Mouse (Mus musculus): ENCODE measurements around the gene Isyna1. TPM values are rescaled to one million over a fixed set of nuclear protein-coding genes. Genes with fewer than 3 reads are reported as not detected.

The Isyna1 gene
- total RNA-seq, 2 experiments from 2014 or later, result 41.4 to 46.4 TPM

DNA sequence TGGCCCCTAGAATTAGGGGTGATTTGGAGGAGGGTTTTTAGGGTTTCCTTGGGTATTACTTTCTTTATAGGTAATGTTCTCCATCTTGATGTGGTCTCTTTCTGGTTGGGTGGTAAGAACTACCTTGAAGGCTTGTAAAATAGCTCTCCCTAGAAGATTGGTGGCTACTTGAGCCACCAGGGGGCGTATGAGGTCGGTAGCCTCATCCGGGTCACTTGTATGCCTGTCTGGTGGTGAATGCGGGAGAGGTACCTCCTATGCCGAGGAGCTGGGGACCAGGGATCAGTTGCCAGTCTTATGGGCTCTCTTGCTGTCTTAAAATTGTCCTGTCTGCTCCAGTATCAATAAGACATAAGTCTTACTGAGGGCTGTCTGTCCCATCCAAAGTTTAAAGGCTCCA, 30.9 kb downstream of the Isyna1 start:
- DNase-seq (ENCODE audit: low spot score in 2 of 2), result no peak
- peak; percentile 74 for TF ChIP-seq CTCF (conservative IDR thresholded peaks at IDR 0.05)
- H3K4me3 ChIP-seq, result no peak overlapping the region
- no peak overlapping the region for H3K27ac ChIP-seq

DNA sequence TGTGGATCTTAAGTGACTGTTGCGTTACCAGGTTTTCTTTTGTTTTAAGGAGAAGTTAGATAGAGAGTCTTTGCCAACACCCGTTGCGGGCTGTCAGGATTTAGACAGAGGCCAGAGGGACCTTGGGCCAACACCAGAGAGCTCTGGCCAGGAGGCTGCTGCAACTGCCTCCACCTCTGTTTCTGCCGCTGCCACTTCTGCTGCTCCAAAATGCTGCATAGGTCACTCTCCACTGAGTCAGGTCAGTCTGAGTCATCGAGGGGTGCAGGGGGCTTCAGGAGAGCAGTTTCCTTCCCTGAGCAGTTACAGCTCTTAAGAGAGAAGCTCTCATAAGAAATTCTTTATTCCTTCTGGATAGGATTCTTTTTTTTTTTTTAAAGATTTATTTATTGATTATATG, 32.9 kb downstream of the Isyna1 start:
- DNase-seq (ENCODE audit: low spot score in 2 of 2), result no peak
- TF ChIP-seq CTCF (conservative IDR thresholded peaks at IDR 0.05), result no peak
- Histone ChIP-seq H3K27ac (no peak overlapping the region), H3K4me3 (no peak overlapping the region)

DNA sequence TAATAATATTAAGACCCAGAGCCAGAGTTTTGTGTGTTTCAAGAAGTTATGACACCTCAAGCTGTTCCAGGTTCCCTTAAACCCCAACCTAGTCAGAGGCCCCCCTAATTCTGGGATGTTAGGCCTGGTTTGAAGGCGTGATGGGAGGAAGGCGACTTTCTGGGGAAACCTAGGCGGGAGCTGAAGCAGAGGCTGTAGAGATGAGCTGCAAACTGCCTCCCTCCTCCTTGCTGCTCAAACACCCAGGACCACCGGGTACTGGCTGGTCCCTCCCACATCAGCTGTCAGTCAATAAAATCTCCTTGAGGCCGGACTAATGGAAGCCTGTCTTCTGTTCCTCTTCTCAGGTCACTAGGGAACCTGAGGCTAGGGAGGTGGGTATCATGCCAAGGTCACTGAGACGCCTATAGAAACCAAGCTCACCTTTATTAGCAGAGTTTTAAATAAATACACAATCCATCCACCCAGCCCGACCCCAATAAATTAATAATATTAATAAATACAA, 34.9 kb downstream of the Isyna1 start:
- peak overlapping the region; percentile 94 for H3K27ac ChIP-seq
- H3K4me3 ChIP-seq, result peak overlapping the region; percentile 62
- no peak for TF ChIP-seq CTCF (conservative IDR thresholded peaks at IDR 0.05)
- DNase-seq (ENCODE audit: low spot score in 2 of 2), result no peak

DNA sequence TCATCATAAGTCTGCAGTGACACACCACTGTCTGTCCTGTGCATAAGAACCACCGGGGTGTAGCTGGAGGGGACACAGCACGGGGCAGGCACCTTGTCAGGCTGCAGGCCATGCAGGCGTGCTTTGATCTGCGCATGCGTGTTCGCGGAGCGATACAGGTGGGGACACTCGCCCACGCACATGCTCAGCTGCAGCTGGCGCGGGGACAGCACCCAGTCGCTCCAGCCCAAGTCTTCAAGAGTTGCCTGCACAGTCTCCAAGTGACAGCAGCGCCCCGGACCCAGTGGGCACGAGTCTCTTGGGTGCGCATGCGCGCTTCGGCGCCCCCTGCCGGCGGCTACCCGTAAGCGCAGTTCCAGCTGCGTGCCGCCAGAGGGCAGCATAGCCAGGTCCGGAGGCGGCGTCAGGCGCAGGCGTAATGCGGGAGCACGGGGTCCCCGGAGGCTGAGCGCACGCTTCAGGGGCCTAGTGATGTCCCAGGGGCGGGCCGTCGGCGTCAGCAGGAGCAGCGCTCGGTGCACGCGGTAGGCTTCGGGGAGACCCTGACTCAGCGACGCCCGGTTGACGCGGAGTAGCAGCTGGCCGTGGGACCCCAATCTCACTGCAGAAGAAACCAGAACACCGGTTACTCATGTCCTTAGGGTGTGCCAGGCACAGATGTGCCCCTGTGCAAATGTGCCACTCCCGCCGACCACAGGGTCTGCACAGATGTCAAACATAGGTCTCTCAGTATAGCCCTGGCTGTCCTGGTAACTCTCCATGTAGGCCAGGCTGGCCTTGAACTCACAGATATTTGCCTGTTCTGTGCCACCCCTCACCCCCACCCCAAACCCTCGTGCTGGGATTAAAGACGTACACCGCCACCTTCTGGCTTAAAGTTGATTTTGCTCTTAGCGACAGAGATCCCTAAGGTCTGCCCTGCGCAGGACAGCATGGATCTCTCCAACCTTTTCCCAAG, 35.7 kb downstream of the Isyna1 start:
- peak overlapping the region; percentile 62 for H3K4me3 ChIP-seq
- DNase-seq (ENCODE audit: low spot score in 2 of 2), result peak; percentile 88 to 89
- TF ChIP-seq CTCF (conservative IDR thresholded peaks at IDR 0.05), result peak; percentile 98
- peak overlapping the region; percentile 94 for H3K27ac ChIP-seq

DNA sequence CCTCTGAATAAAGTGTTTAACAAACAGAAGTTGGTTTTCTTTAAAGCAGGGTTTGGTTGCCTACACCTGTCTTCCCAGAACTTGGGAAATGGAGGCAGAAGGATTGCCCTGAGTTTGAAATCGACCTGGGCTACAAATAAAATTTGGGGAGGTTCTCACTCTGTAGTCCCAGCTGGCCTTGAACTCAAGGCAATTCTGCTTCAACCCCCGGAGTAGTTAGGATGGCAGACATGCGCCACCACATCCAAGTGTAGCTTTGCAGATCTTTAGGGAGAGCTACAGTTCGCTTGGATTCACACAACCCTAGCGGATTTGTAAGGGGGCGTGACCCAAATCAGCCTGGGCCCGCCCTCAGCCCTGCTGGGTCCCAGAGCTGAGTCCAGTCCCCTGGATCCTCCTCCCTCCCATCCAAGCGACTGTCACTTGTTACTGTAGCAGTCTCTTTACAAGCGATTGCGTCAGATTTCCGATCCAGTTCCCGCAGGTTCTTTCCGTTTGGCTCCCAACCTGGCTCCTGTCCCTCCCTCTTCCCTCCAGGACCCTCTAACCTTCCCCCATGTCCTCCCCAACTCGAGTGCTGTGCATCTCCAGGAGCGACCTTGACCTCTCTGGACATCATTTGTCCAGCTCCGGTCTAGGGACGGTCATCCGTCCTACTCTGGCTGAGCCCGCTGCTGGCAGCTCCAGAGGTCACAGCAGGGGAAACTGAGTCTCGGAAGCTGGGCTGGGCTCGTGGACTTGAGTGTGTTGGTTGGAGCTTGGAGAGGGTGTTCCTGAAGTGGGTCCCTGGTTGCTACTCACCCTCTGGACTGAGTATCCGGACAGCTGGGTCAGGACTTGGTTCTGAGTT, 36.6 kb downstream of the Isyna1 start:
- no peak overlapping the region for H3K27ac ChIP-seq
- DNase-seq (ENCODE audit: low spot score in 2 of 2), result no peak
- TF ChIP-seq CTCF (conservative IDR thresholded peaks at IDR 0.05), result no peak

DNA sequence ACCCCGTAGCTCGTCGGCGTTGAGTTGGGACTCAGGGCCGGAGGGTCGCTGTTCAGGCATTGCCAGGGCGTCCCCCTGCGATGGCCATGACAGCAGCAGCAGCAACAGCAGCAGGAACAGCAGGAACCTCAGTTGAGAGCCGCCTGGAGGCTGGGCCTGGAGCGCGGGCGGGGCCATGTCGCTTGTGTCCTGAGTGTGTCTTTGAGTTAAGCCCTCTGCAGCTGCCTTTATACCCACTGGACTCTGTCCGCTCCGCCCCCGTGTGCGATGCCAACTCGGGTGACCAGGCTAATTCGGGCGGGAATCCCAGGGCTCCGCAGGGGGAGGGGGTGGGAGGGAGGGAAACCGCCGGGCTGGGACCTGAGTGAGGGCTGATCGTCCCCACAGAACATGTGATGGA, 37.3 kb downstream of the Isyna1 start:
- no peak for DNase-seq (ENCODE audit: low spot score in 2 of 2)

More for the DNA sequence above, 36.6 kb downstream of the Isyna1 start:
- no peak overlapping the region for H3K4me3 ChIP-seq

DNA sequence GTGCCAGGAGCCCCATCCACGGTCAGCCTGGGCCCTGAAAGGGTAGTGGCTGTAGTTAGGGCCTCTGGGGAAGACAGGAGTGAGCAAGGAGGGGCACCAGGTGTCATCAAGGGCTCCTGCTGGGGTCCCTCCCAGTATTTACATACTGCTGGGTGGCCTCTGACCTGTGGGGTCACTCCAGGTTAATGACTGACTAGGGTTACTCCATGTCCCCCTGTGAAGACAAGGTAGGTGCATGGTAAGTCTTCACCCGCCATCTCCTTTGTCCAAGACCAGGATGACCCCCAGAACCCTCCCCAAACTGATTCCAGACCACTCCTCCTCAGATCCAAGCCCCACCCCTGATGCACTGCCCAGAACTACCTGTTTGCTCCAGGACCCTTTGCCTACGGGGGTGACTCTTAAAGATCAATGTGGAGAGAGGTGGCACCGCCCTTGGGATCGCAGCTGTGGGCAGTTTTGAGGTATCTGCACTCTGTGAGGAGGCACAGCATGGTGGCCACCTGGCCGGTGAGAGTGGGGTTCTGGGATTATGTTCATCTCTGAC, 38.2 kb downstream of the Isyna1 start, which contains the start of gene Gdf15:
Gene Gdf15 (minus strand): TSS at position 111 of the 547 bp plus-strand sequence.
- DNase-seq (ENCODE audit: low spot score in 2 of 2), result no peak
- Histone ChIP-seq H3K27ac (no peak within 1 kb of the TSS), H3K4me3 (no peak within 1 kb of the TSS)
- TF ChIP-seq CTCF (conservative IDR thresholded peaks at IDR 0.05), result no peak

More for the DNA sequence above, 37.3 kb downstream of the Isyna1 start:
- H3K27ac ChIP-seq, result no peak overlapping the region
- TF ChIP-seq CTCF (conservative IDR thresholded peaks at IDR 0.05), result no peak
- H3K4me3 ChIP-seq, result no peak overlapping the region

DNA sequence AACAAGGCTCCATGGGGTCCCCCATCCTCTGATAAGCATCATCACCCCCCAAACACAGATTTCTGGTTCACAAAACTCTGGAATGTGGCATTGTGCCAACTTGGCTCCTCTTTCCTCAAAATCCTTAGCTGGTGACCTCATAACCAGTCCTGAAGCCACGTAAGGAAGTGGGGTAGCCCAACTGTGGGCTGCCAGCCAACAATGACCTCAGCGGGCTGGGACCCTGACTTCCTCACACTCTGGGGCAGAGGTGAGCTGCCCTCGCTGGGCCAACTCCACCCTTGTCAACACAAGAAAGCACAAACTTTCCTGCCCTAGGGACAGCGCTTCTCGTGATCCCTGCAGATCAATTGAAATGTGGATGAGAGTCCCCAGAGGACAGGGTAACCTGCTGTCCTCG, 39.9 kb downstream of the Isyna1 start:
- no peak for DNase-seq (ENCODE audit: low spot score in 2 of 2)
- Histone ChIP-seq H3K4me3 (no peak overlapping the region), H3K27ac (no peak overlapping the region)
- no peak for TF ChIP-seq CTCF (conservative IDR thresholded peaks at IDR 0.05)

DNA sequence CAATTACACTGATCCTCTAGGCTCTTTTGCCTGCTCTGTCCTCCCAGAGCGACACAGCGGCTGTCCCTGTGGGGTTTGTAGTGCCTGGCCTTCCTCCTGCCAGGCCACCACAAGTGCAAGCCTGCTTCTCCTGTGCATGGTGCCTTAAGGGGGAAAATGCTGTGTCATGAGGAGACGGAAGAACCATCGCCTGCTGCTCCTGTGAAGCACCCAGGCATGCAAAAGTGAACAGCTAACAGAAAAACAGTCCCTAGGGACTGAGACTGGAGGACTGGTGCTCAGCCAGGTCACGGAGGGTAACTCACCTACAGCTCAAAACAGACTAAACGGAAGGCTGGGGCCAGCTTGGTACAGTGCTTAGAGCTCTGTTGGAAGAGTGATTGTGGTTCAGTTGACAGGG, 41.4 kb downstream of the Isyna1 start:
- Histone ChIP-seq H3K27ac (no peak overlapping the region), H3K4me3 (no peak overlapping the region)
- TF ChIP-seq CTCF (conservative IDR thresholded peaks at IDR 0.05), result no peak
- no peak for DNase-seq (ENCODE audit: low spot score in 2 of 2)

DNA sequence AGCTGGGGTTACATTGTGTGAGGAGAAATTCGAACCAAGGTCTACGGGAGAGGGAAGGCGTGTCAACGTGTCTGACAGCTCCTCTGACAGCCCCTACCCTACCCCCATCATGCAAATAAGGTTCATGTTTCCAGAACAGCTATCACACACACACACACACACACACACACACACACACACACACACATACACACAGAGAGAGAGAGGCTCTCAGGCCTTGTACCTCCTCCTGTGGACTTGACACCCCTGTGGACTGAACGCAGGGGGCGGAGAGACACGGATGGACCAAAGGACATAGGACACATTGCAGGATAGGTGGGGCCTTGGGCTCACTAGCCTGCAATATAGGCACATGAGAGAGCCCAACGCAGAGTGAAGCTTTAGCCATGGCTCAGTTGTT, 42.7 kb downstream of the Isyna1 start:
- Histone ChIP-seq H3K4me3 (no peak overlapping the region), H3K27ac (no peak overlapping the region)
- no peak for TF ChIP-seq CTCF (conservative IDR thresholded peaks at IDR 0.05)
- no peak for DNase-seq (ENCODE audit: low spot score in 2 of 2)

DNA sequence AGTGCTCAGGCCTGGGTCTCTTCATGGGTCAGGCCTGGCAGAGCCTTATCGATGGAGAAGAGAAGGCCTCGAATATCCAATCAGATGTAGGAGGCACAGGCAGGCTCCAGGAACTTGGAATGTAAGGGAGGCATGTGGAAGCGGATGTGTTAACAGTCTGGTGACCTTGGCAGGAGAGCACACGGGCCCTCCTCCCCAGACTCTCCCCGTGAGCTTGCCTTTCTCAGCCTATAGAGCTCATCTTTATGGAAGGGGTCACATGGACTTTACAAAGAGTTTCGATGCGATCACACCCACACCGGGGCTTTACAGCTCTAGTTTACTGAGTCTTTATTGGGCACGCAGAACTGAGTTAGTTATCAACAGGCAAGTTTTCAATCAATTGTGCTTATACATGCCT, 44.6 kb downstream of the Isyna1 start:
- H3K27ac ChIP-seq, result no peak overlapping the region
- no peak for DNase-seq (ENCODE audit: low spot score in 2 of 2)
- H3K4me3 ChIP-seq, result no peak overlapping the region
- no peak for TF ChIP-seq CTCF (conservative IDR thresholded peaks at IDR 0.05)

DNA sequence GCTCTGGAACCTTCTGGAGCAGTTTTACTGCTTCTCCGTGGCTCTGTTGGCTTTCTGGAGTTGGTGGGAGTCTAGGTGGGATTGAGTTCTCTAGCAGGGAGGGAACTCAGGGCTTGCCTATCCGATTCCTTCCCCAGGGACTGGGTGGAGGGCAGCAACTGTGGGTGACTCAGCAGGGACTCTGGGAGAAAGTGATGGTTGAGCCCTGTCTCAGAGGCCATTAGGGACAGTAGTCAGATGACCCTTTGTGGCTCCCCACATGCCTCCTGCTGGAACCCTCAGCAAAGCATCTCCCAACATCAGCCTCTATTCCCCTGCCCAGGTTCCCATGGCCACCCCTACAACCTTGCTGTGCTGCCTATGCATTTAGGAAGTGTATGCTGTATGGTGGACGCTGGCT, 48.8 kb downstream of the Isyna1 start:
- TF ChIP-seq CTCF (conservative IDR thresholded peaks at IDR 0.05), result no peak
- Histone ChIP-seq H3K4me3 (no peak overlapping the region), H3K27ac (no peak overlapping the region)
- no peak for DNase-seq (ENCODE audit: low spot score in 2 of 2)

DNA sequence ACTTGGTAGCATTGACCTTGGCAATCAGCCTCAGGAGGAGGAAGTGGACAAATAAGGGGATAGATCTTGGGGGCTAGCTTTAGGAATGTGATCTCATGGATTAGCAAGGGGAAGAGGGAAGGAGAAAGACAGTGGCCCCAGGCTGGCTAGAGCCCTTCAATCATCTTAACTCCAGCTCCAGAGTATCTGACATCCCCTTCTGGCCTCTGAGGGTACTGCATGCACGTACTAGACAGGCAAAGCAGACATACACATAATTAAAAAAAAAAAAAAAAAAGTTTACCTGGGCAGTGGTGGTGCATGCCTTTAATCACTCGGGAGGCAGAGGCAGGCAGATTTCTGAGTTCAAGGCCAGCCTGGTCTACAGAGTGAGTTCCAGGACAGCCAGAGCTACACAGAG, 49.9 kb downstream of the Isyna1 start:
- Histone ChIP-seq H3K27ac (no peak overlapping the region), H3K4me3 (no peak overlapping the region)
- TF ChIP-seq CTCF (conservative IDR thresholded peaks at IDR 0.05), result peak; percentile 62
- no peak for DNase-seq (ENCODE audit: low spot score in 2 of 2)
